Mouse (Mus musculus): ENCODE data around the gene Phkg2.
"Not testable (repeated sequence)": the region's sequence is repeated elsewhere in the genome, so short reads cannot be mapped to it uniquely, and the experiment has no call there.

The Phkg2 gene

GRCm38 (mm10) chr7:127602903-127603302 lies 29.8 kb downstream of the Phkg2 start:
- DNase-seq (ENCODE audit: low read depth, low spot score), result no peak

- DNase-seq (ENCODE audit: low read depth, low spot score), result no peak
Measured at GRCm38 (mm10) chr7:127604256-127604655, 31.1 kb downstream of the Phkg2 start.

GRCm38 (mm10) chr7:127607150-127607549 lies 34.0 kb downstream of the Phkg2 start:
- no peak for DNase-seq (ENCODE audit: low read depth, low spot score)

DNA sequence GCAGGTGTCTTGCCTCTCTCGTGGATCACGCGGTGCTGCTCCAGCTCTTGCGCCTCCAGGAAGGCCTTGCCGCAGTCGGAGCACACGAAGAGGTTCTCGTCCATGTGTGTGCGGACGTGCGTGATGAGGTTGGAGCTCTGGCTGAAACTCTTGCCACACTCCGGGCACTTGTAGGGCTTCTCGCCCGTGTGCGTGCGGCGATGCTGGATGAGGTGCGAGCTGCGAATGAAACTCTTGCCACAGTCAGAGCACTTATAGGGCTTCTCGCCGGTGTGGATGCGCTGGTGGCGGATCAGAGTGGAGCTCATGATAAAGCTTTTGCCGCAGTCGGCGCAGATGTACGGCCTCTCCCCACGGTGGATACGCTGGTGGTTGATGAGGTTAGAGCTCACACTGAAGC lies 37.9 kb downstream of the Phkg2 start:
- no peak for DNase-seq (ENCODE audit: low read depth, low spot score)

DNA sequence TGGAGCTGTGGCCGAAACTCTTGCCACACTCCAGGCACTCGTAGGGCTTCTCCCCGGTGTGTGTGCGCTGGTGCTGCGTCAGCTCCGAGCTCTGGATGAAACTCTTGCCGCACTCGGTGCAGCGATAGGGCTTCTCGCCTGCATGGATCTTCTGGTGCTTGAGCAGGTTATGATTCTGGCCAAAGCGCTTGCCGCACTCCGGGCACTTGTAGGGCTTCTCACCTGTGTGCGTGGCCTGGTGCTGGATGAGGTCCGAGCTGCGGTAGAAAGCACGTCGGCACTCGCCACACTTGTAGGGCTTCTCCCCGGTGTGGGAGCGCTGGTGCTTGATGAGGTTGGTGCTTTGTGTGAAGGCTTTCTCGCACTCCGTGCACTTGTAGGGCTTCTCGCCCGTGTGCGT lies 38.4 kb downstream of the Phkg2 start:
- no peak for DNase-seq (ENCODE audit: low read depth, low spot score)

- no peak for DNase-seq (ENCODE audit: low read depth, low spot score)
Measured at GRCm38 (mm10) chr7:127613501-127613900, 40.4 kb downstream of the Phkg2 start.

GRCm38 (mm10) chr7:127614091-127614490 lies 41.0 kb downstream of the Phkg2 start:
- no peak for DNase-seq (ENCODE audit: low read depth, low spot score)

- no peak for DNase-seq (ENCODE audit: low read depth, low spot score)
Measured at GRCm38 (mm10) chr7:127614511-127614890, 41.4 kb downstream of the Phkg2 start.

DNA sequence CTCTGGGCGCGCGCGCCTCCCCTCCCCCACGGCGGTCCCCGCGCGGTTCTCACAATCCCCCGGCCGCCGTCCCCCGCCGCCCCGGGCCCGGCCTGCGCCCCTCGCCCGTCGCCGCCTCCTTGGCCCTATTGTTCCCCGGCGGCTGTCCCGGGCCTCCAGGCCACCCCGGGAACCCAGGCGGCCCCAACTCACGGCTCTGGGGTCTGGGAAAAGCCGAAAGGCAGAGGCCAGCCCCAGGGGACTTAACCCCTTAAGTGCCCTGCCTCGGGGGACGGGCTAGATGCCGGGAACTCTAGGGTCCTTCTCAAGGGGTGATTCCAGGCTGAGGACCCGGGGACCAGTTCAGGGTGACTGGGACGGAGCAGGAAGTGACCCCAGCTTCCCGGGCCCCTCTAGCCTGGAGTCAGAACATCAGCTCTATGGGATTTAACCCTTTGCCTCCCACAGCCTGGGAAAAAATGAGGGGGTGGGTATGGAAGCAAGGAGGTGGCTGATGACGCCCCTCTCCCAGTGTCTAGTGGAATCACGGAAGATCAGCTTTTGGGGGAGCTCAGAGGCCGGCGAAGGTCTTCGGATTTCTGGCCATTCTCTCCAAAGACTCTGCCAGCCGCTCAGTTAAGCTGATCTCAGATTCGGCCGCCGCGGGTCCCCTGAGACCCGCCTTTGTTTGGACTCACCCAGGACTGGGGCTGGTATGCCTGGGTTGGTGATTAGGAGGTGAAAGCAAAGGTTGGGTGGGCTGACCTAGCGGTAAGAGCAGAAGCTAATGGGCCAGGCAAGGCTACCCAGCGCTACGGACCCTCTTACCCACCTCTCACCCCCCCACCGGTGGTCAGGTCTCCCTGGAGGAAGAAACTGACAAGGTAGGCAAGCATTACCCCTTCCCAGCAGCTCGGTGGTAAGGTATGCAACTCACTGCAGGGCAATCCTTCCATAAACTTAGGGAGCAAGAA lies 42.0 kb downstream of the Phkg2 start, which contains the start of gene Zfp629:
Zfp629 (minus strand) TSS at position 907 of the 953 bp plus-strand sequence.
- peak; percentile 62 for DNase-seq (ENCODE audit: low read depth, low spot score)

DNA sequence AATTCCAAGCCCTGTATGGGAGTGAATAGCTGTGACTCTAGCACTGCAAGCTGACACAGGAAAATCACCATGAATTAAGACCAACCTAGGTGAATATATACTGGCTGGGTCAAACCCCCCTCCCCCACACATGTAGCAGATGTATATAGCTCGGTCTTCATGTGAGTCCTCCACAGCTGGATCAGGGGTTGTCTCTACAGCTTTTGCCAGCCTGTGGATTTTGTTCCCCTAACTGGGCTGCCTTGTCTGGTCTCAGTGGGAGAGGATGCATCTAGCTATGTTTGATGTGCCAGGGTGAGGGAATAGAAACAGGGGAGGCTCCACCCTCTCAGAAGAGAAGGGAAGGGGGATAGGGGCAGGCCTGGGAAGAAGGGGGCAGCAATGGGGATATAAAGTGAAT lies 43.2 kb downstream of the Phkg2 start:
- no peak for DNase-seq (ENCODE audit: low read depth, low spot score)

DNA sequence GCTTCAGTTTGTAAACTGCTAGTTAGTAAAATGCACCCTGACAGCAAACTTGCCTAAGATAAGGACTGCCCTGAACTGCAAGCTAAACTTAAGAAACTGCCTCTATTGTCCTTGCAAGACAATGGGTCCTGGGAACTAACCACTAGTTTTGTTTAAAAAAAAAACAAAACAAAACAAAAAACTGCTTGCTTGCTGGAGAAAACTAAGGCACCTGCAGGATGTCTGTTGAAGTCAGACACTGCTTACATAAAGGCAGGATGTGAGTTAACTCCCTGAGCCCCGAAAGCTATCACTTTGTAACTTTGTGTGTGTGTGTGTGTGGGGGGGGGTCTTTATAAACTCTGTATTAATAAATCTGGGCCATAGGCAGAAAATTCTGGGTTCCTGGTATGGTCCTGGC lies 43.7 kb downstream of the Phkg2 start:
- DNase-seq (ENCODE audit: low read depth, low spot score), result no peak

- no peak for DNase-seq (ENCODE audit: low read depth, low spot score)
Measured at GRCm38 (mm10) chr7:127617962-127618361, 44.8 kb downstream of the Phkg2 start.

DNA sequence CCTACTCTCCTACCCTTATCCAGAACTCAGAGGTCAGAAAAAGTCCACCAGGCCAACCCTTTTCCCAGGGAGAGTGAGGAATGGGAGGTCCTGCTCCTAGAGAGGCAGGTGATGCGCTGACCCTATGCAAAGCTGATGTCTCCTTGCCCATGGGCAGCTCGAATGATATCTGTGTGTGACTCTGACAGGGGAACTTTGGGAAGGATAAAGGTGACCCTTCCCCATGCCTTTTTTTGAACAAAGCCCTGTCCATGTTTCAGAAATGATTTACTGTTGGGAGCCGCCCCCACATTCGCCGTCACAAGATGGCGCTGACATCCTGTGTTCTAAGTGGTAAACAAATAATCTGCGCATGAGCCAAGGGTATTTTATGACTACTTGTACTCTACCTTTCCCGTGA lies 45.3 kb downstream of the Phkg2 start:
- not testable (repeated sequence) for DNase-seq (ENCODE audit: low read depth, low spot score)

GRCm38 (mm10) chr7:127626039-127626438 lies 52.9 kb downstream of the Phkg2 start:
- DNase-seq (ENCODE audit: low read depth, low spot score), result no peak

- no peak for DNase-seq (ENCODE audit: low read depth, low spot score)
Measured at GRCm38 (mm10) chr7:127626471-127626870, 53.3 kb downstream of the Phkg2 start.

- DNase-seq (ENCODE audit: low read depth, low spot score), result no peak
Measured at GRCm38 (mm10) chr7:127628646-127629045, 55.5 kb downstream of the Phkg2 start.

DNA sequence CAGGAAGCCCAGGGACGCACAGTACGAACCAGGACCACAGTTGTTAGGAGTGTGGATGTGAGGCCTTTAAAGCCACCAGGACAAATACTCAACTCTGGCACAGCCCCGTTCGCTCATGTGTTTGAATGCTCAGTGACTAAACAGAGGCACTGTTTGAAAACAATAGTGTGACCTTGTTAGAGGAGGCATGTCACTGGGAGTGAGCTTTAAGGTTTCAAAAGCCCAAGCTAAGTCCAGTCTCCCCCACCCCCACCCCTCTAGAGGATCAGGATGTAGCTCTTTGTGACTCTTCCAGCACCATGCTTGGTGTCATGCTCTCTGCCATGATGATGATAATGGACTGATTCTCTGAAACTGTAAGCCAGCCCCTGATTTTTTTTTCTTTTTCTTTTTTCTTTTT lies 58.3 kb downstream of the Phkg2 start:
- no peak for DNase-seq (ENCODE audit: low read depth, low spot score)
